Mouse (Mus musculus): ENCODE results near the gene Actl11. TPM values are rescaled to one million over a fixed set of nuclear protein-coding genes. Genes with fewer than 3 reads are reported as not detected.

Actl11 gene
- total and polyA plus RNA-seq, 2 experiments, result not detected

DNA sequence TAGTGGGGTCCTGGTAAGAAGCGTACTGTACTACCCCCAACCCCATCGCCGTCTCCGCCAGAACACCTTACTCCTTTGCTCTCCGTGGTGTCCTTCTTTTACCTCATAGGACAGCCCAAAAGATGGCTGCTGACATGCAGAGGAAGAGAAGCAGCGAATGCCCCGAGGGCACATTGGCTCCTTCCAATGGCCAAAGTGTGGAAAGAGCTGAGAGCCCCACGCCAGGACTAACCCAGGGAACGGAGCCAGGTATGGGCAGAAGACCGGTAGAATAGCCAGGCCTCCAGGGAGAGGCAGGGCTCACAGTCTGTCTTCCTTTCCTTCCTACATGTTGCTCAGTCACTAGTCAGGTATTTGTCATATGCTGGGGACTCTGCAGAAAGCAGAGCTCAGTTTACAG lies 29.7 kb upstream of the Actl11 start:
- Histone ChIP-seq H3K79me2 (ENCODE audit: control insufficient read depth, insufficient read depth, low read length) (no peaks in the 10 kb centered on the region), H3K4me3 (ENCODE audit: insufficient read depth, low read depth, low read length) (no peak overlapping the region), H3K9ac (ENCODE audit: low read depth, low read length) (no peak overlapping the region), H3K27ac (replicated peaks; ENCODE audit: insufficient read depth, low read depth, low read length) (no peak overlapping the region), H3K36me3 (ENCODE audit: control insufficient read depth, insufficient read depth, low read length) (peaks cover 11% of the 10 kb centered on the region; the same call in 1 of the 2 replicates), H3K4me1 (ENCODE audit: control insufficient read depth, insufficient read depth, low read length) (no peaks in the 10 kb centered on the region), H3K27me3 (ENCODE audit: control insufficient read depth, insufficient read depth, low read length) (no peaks in the 10 kb centered on the region)
- WGBS, result 67% methylated on average over 10 of the region's 10 CpGs
- DNase-seq (ENCODE audit: extremely low read depth, low read depth, low spot score), result peak; percentile 31
- no peak for TF ChIP-seq POLR2A (IDR thresholded peaks at IDR 0.05; ENCODE audit: extremely low read depth, insufficient read depth, low read length)
- TF ChIP-seq CTCF (IDR thresholded peaks at IDR 0.05; ENCODE audit: low read depth, low read length), result no peak

GRCm38 (mm10) chr9:107899855-107900254 lies 28.4 kb upstream of the Actl11 start:
- Histone ChIP-seq H3K9ac (ENCODE audit: low read depth, low read length) (no peak overlapping the region), H3K4me3 (ENCODE audit: insufficient read depth, low read depth, low read length) (no peak overlapping the region), H3K79me2 (ENCODE audit: control insufficient read depth, insufficient read depth, low read length) (no peaks in the 10 kb centered on the region), H3K27ac (replicated peaks; ENCODE audit: insufficient read depth, low read depth, low read length) (no peak overlapping the region), H3K27me3 (ENCODE audit: control insufficient read depth, insufficient read depth, low read length) (no peaks in the 10 kb centered on the region), H3K4me1 (ENCODE audit: control insufficient read depth, insufficient read depth, low read length) (no peaks in the 10 kb centered on the region), H3K36me3 (ENCODE audit: control insufficient read depth, insufficient read depth, low read length) (peaks cover 11% of the 10 kb centered on the region; the same call in 1 of the 2 replicates)
- TF ChIP-seq CTCF (IDR thresholded peaks at IDR 0.05; ENCODE audit: low read depth, low read length) (no peak), POLR2A (IDR thresholded peaks at IDR 0.05; ENCODE audit: extremely low read depth, insufficient read depth, low read length) (no peak)
- WGBS, result 83% methylated on average over 12 of the region's 12 CpGs
- no peak for DNase-seq (ENCODE audit: extremely low read depth, low read depth, low spot score)

DNA sequence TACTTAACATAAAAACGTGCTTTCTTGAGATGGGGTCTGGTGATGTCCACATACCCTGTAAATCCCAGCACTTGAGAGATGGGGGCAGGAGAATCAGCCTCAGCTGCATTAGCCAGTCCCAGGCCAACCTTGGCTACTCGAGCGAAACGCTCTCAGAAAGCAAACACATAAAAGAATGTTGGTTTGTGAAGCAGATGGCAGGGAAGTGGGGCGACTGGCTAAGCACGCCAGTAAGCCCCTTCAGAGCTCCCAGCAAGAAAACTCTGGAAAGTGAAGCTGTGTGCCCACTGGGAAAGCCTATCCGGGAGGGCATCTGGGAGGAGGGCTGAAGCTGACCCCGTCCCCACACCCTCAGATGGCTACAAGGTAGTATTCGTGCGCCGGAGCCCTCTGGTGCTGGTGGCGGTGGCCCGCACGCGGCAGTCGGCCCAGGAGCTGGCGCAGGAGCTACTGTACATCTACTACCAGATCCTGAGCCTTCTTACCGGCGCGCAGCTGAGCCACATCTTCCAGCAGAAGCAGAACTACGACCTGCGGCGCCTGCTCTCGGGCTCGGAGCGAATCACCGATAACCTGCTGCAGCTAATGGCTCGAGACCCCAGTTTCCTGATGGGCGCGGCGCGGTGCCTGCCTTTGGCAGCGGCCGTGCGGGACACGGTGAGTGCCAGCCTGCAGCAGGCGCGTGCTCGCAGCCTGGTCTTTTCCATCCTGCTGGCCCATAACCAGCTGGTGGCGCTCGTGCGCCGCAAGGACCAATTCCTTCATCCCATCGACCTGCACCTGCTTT lies 27.2 kb upstream of the Actl11 start:
- H3K9ac ChIP-seq (ENCODE audit: low read depth, low read length), result no peak overlapping the region
- H3K79me2 ChIP-seq (ENCODE audit: control insufficient read depth, insufficient read depth, low read length), result no peaks in the 10 kb centered on the region
- no peak for DNase-seq (ENCODE audit: extremely low read depth, low read depth, low spot score)
- TF ChIP-seq POLR2A (IDR thresholded peaks at IDR 0.05; ENCODE audit: extremely low read depth, insufficient read depth, low read length), result no peak
- peak; percentile 38 for TF ChIP-seq CTCF (IDR thresholded peaks at IDR 0.05; ENCODE audit: low read depth, low read length)
- no peaks in the 10 kb centered on the region for H3K4me1 ChIP-seq (ENCODE audit: control insufficient read depth, insufficient read depth, low read length)
- no peaks in the 10 kb centered on the region for H3K27me3 ChIP-seq (ENCODE audit: control insufficient read depth, insufficient read depth, low read length)
- H3K36me3 ChIP-seq (ENCODE audit: control insufficient read depth, insufficient read depth, low read length), result peaks cover 11% of the 10 kb centered on the region; the same call in 1 of the 2 replicates
- H3K27ac ChIP-seq (replicated peaks; ENCODE audit: insufficient read depth, low read depth, low read length), result no peak overlapping the region
- 84% methylated on average over 44 of the region's 44 CpGs for WGBS
- H3K4me3 ChIP-seq (ENCODE audit: insufficient read depth, low read depth, low read length), result no peak overlapping the region

- no peaks in the 10 kb centered on the region for H3K27me3 ChIP-seq (ENCODE audit: control insufficient read depth, insufficient read depth, low read length)
- H3K4me1 ChIP-seq (ENCODE audit: control insufficient read depth, insufficient read depth, low read length), result peaks cover 2% of the 10 kb centered on the region; the same call in 1 of the 2 replicates
- H3K79me2 ChIP-seq (ENCODE audit: control insufficient read depth, insufficient read depth, low read length), result no peaks in the 10 kb centered on the region
- peaks cover 10% of the 10 kb centered on the region; the same call in 1 of the 2 replicates for H3K36me3 ChIP-seq (ENCODE audit: control insufficient read depth, insufficient read depth, low read length)
- TF ChIP-seq POLR2A (IDR thresholded peaks at IDR 0.05; ENCODE audit: extremely low read depth, insufficient read depth, low read length), result no peak
- no peak for TF ChIP-seq CTCF (IDR thresholded peaks at IDR 0.05; ENCODE audit: low read depth, low read length)
- H3K27ac ChIP-seq (replicated peaks; ENCODE audit: insufficient read depth, low read depth, low read length), result no peak overlapping the region
- 89% methylated on average over 17 of the region's 17 CpGs for WGBS
- H3K4me3 ChIP-seq (ENCODE audit: insufficient read depth, low read depth, low read length), result no peak overlapping the region
- DNase-seq (ENCODE audit: extremely low read depth, low read depth, low spot score), result no peak
- H3K9ac ChIP-seq (ENCODE audit: low read depth, low read length), result no peak overlapping the region
Observed at GRCm38 (mm10) chr9:107901627-107901914, 26.7 kb upstream of the Actl11 start.

- WGBS, result 3% methylated on average over 4 of the region's 4 CpGs
- peak; percentile 52 for DNase-seq (ENCODE audit: extremely low read depth, low read depth, low spot score)
- TF ChIP-seq CTCF (IDR thresholded peaks at IDR 0.05; ENCODE audit: low read depth, low read length) (peak; percentile 83), POLR2A (IDR thresholded peaks at IDR 0.05; ENCODE audit: extremely low read depth, insufficient read depth, low read length) (no peak)
- Histone ChIP-seq H3K4me1 (ENCODE audit: control insufficient read depth, insufficient read depth, low read length) (peaks cover 4% of the 10 kb centered on the region; the same call in 1 of the 2 replicates), H3K4me3 (ENCODE audit: insufficient read depth, low read depth, low read length) (no peak overlapping the region), H3K79me2 (ENCODE audit: control insufficient read depth, insufficient read depth, low read length) (no peaks in the 10 kb centered on the region), H3K27me3 (ENCODE audit: control insufficient read depth, insufficient read depth, low read length) (no peaks in the 10 kb centered on the region), H3K27ac (replicated peaks; ENCODE audit: insufficient read depth, low read depth, low read length) (no peak overlapping the region), H3K36me3 (ENCODE audit: control insufficient read depth, insufficient read depth, low read length) (peaks cover 6% of the 10 kb centered on the region; the same call in 1 of the 2 replicates), H3K9ac (ENCODE audit: low read depth, low read length) (no peak overlapping the region)
Observed at GRCm38 (mm10) chr9:107904726-107905125, 23.5 kb upstream of the Actl11 start.
